Mouse (Mus musculus): ENCODE measurements around the gene E130114P18Rik. TPM values are rescaled to one million over a fixed set of nuclear protein-coding genes. Genes with fewer than 3 reads are reported as not detected.

E130114P18Rik gene
- total and polyA plus RNA-seq, 2 experiments from 2014 or later: 15.2 to 19.3 TPM

- WGBS: 67% methylated on average over 8 of the region's 8 CpGs
- no peak overlapping the region for H3K4me2 ChIP-seq (ENCODE audit: low read depth)
Measured at GRCm38 (mm10) chr4:97689456-97690383, 88.2 kb downstream of the E130114P18Rik start.

DNA sequence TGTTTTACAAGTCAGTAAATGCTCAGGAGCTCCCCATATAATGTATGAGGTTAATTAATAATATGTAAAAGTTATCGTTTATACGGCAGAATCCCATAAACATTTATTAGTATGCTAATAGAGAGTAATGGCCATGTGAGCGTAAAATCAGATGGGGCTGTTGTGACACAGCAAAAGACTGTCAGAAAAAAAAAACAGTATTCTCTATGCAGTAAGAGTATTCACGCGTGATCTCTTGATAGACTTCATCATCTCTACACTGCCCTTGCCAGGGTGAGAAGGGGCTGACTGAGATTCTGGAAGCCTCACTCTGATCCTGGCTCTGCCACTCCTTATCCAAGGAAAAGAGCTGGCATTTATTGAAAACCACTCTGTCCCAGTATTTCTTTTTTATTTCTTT is 91.9 kb downstream of the E130114P18Rik start:
- Histone ChIP-seq H3K4me2 (ENCODE audit: low read depth) (no peak overlapping the region), H3K27me3 (ENCODE audit: insufficient read depth, low read length) (no peaks in the 10 kb centered on the region), H3K27ac (ENCODE audit: low read depth, low read length) (no peak overlapping the region), H3K4me1 (ENCODE audit: insufficient read depth) (no peaks in the 10 kb centered on the region), H3K9me3 (ENCODE audit: low read length) (no peaks in the 10 kb centered on the region), H3K36me3 (ENCODE audit: insufficient read depth) (no peaks in the 10 kb centered on the region), H3K9ac (no peak overlapping the region), H3K4me3 (ENCODE audit: low read depth, low read length) (no peak overlapping the region)
- no peak for ATAC-seq
- no peak for TF ChIP-seq CTCF (IDR thresholded peaks at IDR 0.05; ENCODE audit: low read depth)
- no peak for DNase-seq
- WGBS: 78% methylated on average over 5 of the region's 5 CpGs

More at GRCm38 (mm10) chr4:97689456-97690383, 88.2 kb downstream of the E130114P18Rik start:
- no peak for TF ChIP-seq CTCF (IDR thresholded peaks at IDR 0.05; ENCODE audit: low read depth)
- Histone ChIP-seq H3K9me3 (ENCODE audit: low read length) (no peaks in the 10 kb centered on the region), H3K9ac (no peak overlapping the region), H3K27me3 (ENCODE audit: insufficient read depth, low read length) (no peaks in the 10 kb centered on the region), H3K36me3 (ENCODE audit: insufficient read depth) (no peaks in the 10 kb centered on the region), H3K27ac (ENCODE audit: low read depth, low read length) (no peak overlapping the region), H3K4me3 (ENCODE audit: low read depth, low read length) (no peak overlapping the region), H3K4me1 (ENCODE audit: insufficient read depth) (no peaks in the 10 kb centered on the region)
- no peak for ATAC-seq
- DNase-seq: no peak

GRCm38 (mm10) chr4:97676579-97676937 is 101.3 kb downstream of the E130114P18Rik start:
- no peaks in the 10 kb centered on the region for H3K27me3 ChIP-seq (ENCODE audit: insufficient read depth, low read length)
- H3K36me3 ChIP-seq (ENCODE audit: insufficient read depth): no peaks in the 10 kb centered on the region
- no peak overlapping the region for H3K4me3 ChIP-seq (ENCODE audit: low read depth, low read length)
- H3K9ac ChIP-seq: no peak overlapping the region
- DNase-seq (peak; percentile 24), ATAC-seq (peak; percentile 54; the same call in 1 of the 2 replicates)
- H3K9me3 ChIP-seq (ENCODE audit: low read length): no peaks in the 10 kb centered on the region
- WGBS: 9% methylated on average over 2 of the region's 2 CpGs
- no peaks in the 10 kb centered on the region for H3K4me1 ChIP-seq (ENCODE audit: insufficient read depth)
- TF ChIP-seq CTCF (IDR thresholded peaks at IDR 0.05; ENCODE audit: low read depth): no peak
- no peak overlapping the region for H3K27ac ChIP-seq (ENCODE audit: low read depth, low read length)
- no peak overlapping the region for H3K4me2 ChIP-seq (ENCODE audit: low read depth)

GRCm38 (mm10) chr4:97675741-97676578 is 101.9 kb downstream of the E130114P18Rik start:
- H3K9ac ChIP-seq: peak overlapping the region; percentile 34
- no peaks in the 10 kb centered on the region for H3K36me3 ChIP-seq (ENCODE audit: insufficient read depth)
- peak overlapping the region; percentile 29 for H3K4me3 ChIP-seq (ENCODE audit: low read depth, low read length)
- WGBS: 13% methylated on average over 16 of the region's 16 CpGs
- H3K4me1 ChIP-seq (ENCODE audit: insufficient read depth): no peaks in the 10 kb centered on the region
- no peaks in the 10 kb centered on the region for H3K9me3 ChIP-seq (ENCODE audit: low read length)
- TF ChIP-seq CTCF (IDR thresholded peaks at IDR 0.05; ENCODE audit: low read depth): peak; percentile 77
- peak overlapping the region; percentile 53 for H3K4me2 ChIP-seq (ENCODE audit: low read depth)
- no peaks in the 10 kb centered on the region for H3K27me3 ChIP-seq (ENCODE audit: insufficient read depth, low read length)
- H3K27ac ChIP-seq (ENCODE audit: low read depth, low read length): no peak overlapping the region
- peak; percentile 94 for ATAC-seq
- peak; percentile 72 for DNase-seq

DNA sequence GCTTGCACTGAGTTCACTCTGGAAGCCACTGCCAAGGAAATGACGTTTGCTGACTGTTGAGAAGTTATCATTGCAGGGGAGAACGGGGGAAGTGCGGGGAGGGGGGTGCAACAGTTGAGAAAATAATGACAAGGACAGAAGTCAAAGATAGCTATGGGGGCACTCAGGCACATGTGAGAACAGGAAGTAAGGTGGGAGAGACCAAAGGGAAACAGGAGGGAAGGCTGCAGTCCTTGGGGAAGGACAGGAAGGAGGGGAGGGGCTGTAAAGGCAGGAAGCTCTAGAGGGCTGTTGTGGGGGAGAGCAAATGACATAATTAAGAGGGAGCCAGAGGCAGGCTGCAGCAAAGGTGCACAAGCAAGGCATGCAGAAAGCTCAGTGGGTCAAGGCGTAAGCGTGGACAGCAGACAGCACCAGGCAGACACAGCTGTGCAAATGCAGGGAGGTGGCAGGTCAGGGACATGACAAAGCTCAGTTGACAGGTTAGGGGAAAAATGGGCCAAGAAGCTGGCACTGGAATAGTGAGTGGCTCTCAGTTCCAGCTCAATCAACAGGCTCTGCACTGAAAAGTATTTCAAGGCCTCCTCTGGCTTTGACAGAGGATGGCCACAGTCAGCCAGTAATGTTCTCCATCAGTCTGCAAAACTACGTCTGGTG is 103.9 kb downstream of the E130114P18Rik start:
- ATAC-seq (no peak), DNase-seq (no peak)
- Histone ChIP-seq H3K4me2 (ENCODE audit: low read depth) (no peak overlapping the region), H3K36me3 (ENCODE audit: insufficient read depth) (no peaks in the 10 kb centered on the region), H3K9me3 (ENCODE audit: low read length) (no peaks in the 10 kb centered on the region), H3K9ac (no peak overlapping the region), H3K4me3 (ENCODE audit: low read depth, low read length) (no peak overlapping the region), H3K27ac (ENCODE audit: low read depth, low read length) (no peak overlapping the region), H3K27me3 (ENCODE audit: insufficient read depth, low read length) (no peaks in the 10 kb centered on the region), H3K4me1 (ENCODE audit: insufficient read depth) (no peaks in the 10 kb centered on the region)
- no peak for TF ChIP-seq CTCF (IDR thresholded peaks at IDR 0.05; ENCODE audit: low read depth)
- 70% methylated on average over 6 of the region's 6 CpGs for WGBS

GRCm38 (mm10) chr4:97672501-97672900 is 105.4 kb downstream of the E130114P18Rik start:
- DNase-seq (no peak), ATAC-seq (no peak)
- H3K9ac ChIP-seq: no peak overlapping the region
- H3K9me3 ChIP-seq (ENCODE audit: low read length): no peaks in the 10 kb centered on the region
- no peaks in the 10 kb centered on the region for H3K4me1 ChIP-seq (ENCODE audit: insufficient read depth)
- no peak overlapping the region for H3K27ac ChIP-seq (ENCODE audit: low read depth, low read length)
- no peak overlapping the region for H3K4me3 ChIP-seq (ENCODE audit: low read depth, low read length)
- no peak for TF ChIP-seq CTCF (IDR thresholded peaks at IDR 0.05; ENCODE audit: low read depth)
- 60% methylated on average over 5 of the region's 5 CpGs for WGBS
- no peak overlapping the region for H3K4me2 ChIP-seq (ENCODE audit: low read depth)
- no peaks in the 10 kb centered on the region for H3K27me3 ChIP-seq (ENCODE audit: insufficient read depth, low read length)
- no peaks in the 10 kb centered on the region for H3K36me3 ChIP-seq (ENCODE audit: insufficient read depth)

Data from forebrain, postnatal 0 days (tissue).